Mouse (Mus musculus): ENCODE data around the gene Macc1.
"Not testable (repeated sequence)": the region's sequence is repeated elsewhere in the genome, so short reads cannot be mapped to it uniquely, and the experiment has no call there.

The Macc1 gene

GRCm38 (mm10) chr12:119313970-119314369 is at the start of gene Macc1:
Gene Macc1, plus strand, starts transcription at chr12:119314270.
- no peak for DNase-seq (ENCODE audit: low read depth, low spot score)

- no peak for DNase-seq (ENCODE audit: low read depth, low spot score)
Measured at GRCm38 (mm10) chr12:119264506-119264905, 49.6 kb upstream of the Macc1 start.

GRCm38 (mm10) chr12:119268723-119269122 is 45.3 kb upstream of the Macc1 start:
- no peak for DNase-seq (ENCODE audit: low read depth, low spot score)

GRCm38 (mm10) chr12:119270036-119270435 is 44.0 kb upstream of the Macc1 start:
- DNase-seq (ENCODE audit: low read depth, low spot score), result no peak

GRCm38 (mm10) chr12:119271964-119272363 is 42.1 kb upstream of the Macc1 start:
- no peak for DNase-seq (ENCODE audit: low read depth, low spot score)

- no peak for DNase-seq (ENCODE audit: low read depth, low spot score)
Measured at GRCm38 (mm10) chr12:119273605-119274004, 40.5 kb upstream of the Macc1 start.

GRCm38 (mm10) chr12:119276282-119276681 is 37.8 kb upstream of the Macc1 start:
- no peak for DNase-seq (ENCODE audit: low read depth, low spot score)

GRCm38 (mm10) chr12:119291618-119292017 is 22.5 kb upstream of the Macc1 start:
- DNase-seq (ENCODE audit: low read depth, low spot score), result no peak

- no peak for DNase-seq (ENCODE audit: low read depth, low spot score)
Measured at GRCm38 (mm10) chr12:119303618-119304017, 10.5 kb upstream of the Macc1 start.

- DNase-seq (ENCODE audit: low read depth, low spot score), result no peak
Measured at GRCm38 (mm10) chr12:119313014-119313763, 881 bp upstream of the Macc1 start.

GRCm38 (mm10) chr12:119318799-119319198 is 4.7 kb downstream of the Macc1 start:
- no peak for DNase-seq (ENCODE audit: low read depth, low spot score)

GRCm38 (mm10) chr12:119325400-119325799 is 11.3 kb downstream of the Macc1 start:
- DNase-seq (ENCODE audit: low read depth, low spot score), result no peak

GRCm38 (mm10) chr12:119330644-119331043 is 16.6 kb downstream of the Macc1 start:
- no peak for DNase-seq (ENCODE audit: low read depth, low spot score)

- no peak for DNase-seq (ENCODE audit: low read depth, low spot score)
Measured at GRCm38 (mm10) chr12:119333376-119333775, 19.3 kb downstream of the Macc1 start.

GRCm38 (mm10) chr12:119352579-119352978 is 38.5 kb downstream of the Macc1 start:
- DNase-seq (ENCODE audit: low read depth, low spot score), result not testable (repeated sequence)

- DNase-seq (ENCODE audit: low read depth, low spot score), result no peak
Measured at GRCm38 (mm10) chr12:119357418-119358241, 43.6 kb downstream of the Macc1 start.

GRCm38 (mm10) chr12:119358242-119358515 is 44.1 kb downstream of the Macc1 start:
- DNase-seq (ENCODE audit: low read depth, low spot score), result no peak

- DNase-seq (ENCODE audit: low read depth, low spot score), result no peak
Measured at GRCm38 (mm10) chr12:119365041-119365440, 51.0 kb downstream of the Macc1 start.

- DNase-seq (ENCODE audit: low read depth, low spot score), result no peak
Measured at GRCm38 (mm10) chr12:119369832-119370231, 55.8 kb downstream of the Macc1 start.

GRCm38 (mm10) chr12:119372359-119372758 is 58.3 kb downstream of the Macc1 start:
- DNase-seq (ENCODE audit: low read depth, low spot score), result no peak

- no peak for DNase-seq (ENCODE audit: low read depth, low spot score)
Measured at GRCm38 (mm10) chr12:119376879-119377278, 62.8 kb downstream of the Macc1 start.

- no peak for DNase-seq (ENCODE audit: low read depth, low spot score)
Measured at GRCm38 (mm10) chr12:119381839-119382238, 67.8 kb downstream of the Macc1 start.

- DNase-seq (ENCODE audit: low read depth, low spot score), result no peak
Measured at GRCm38 (mm10) chr12:119386243-119386642, 72.2 kb downstream of the Macc1 start.

Data from retina, postnatal 7 days (tissue).